Mouse (Mus musculus) layer of hippocampus, adult 2 months (tissue): Measurements from ENCODE around the gene Tmem215. TPM values are rescaled to one million over a fixed set of nuclear protein-coding genes. Genes with fewer than 3 reads are reported as not detected.

ENCODE experiments used
- DNase-seq, 2 experiments: peaks; one replicate each; pipeline ENCODE4 v3.0.0; 2022; ENCODE audit warnings: low spot score in 2 of 2
- H3K27ac ChIP-seq: fragments of 200-600 bp; 2 replicates; pipeline ENCODE4 v1.8.1; 2022
- H3K4me3 ChIP-seq: fragments of 200-600 bp; 2 replicates; pipeline ENCODE4 v1.8.1; 2022; ENCODE audit warnings: mild to moderate bottlenecking
- CTCF ChIP-seq: fragments of 200-600 bp; conservative IDR thresholded peaks from 2 replicates; pipeline ENCODE4 v1.8.1; 2022; ENCODE audit warnings: antibody characterized with exemption, mild to moderate bottlenecking, moderate library complexity
- long read RNA-seq, 2 experiments: library from polyadenylated mRNA; stranded (forward); transcript quantifications; one replicate each; pipeline ENCODE4 v2.0.0; 2021; ENCODE audit warnings: borderline mapping rate in 2 of 2
- total RNA-seq, 2 experiments: library from RNA; stranded (reverse); gene quantifications; 2 replicates each; pipeline ENCODE4 v1.2.3; 2021

The Tmem215 gene
- total RNA-seq: 10 to 100 TPM in 1 of 2 experiments, 1 to 10 TPM in 1; 5.9 to 10.1 TPM
- long read RNA-seq, experiment 1, full-length matches to known transcripts: 8 of 9 reads
- long read RNA-seq, experiment 1, partial matches to known transcripts: 0 of 9 reads
- long read RNA-seq, experiment 1, other reads (novel, unspliced or antisense): 1 of 9 reads
- long read RNA-seq, experiment 2, full-length matches to known transcripts: 14 of 20 reads
- long read RNA-seq, experiment 2, partial matches to known transcripts: 0 of 20 reads
- long read RNA-seq, experiment 2, other reads (novel, unspliced or antisense): 6 of 20 reads

DNA sequence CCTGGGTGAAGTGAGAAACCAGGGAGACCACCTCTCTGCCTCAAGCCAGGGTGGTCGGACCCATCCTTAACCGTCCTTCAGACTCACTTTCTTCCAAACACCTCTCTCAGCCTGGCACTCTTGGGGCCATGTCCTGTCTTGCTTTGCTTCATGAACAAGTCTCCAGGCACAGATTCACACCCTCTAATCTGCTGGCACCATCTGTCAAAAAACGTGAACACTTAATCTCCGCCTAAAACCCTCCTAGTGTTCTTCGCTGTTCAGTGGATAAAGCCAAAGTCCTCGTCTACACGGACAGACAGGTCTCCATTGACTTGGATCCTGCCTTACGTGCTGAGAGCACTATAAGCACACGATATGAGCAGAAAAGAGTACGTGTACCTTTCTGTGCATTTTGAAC, at the start of gene Tmem215:
Tmem215 (plus strand) TSS at position 301 of the 400 bp plus-strand sequence.
- Histone ChIP-seq H3K4me3 (peak within 1 kb of the TSS; percentile 58), H3K27ac (peak within 1 kb of the TSS; percentile 55; the same call in 1 of the 2 replicates)
- TF ChIP-seq CTCF: no peak
- DNase-seq: no peak

DNA sequence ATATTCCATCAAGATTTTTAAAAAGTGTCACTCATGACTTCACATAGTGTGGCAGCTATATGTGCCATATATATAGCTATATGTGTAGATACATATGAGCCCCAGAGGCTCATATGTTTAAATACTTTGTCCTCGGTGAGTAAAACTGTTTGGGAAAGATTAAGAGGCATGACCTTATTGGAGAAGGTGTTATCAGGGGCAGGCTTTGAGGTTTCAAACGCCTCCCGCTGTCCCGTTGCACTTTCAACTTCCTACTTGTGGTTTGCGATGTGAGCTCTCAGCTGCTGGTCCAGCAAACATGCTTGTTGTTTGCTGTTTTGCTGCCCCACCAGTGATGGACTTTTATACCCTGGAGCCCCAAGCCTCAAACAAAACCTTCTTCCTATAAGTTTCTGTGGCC, 40.1 kb upstream of the Tmem215 start:
- no peak for TF ChIP-seq CTCF

DNA sequence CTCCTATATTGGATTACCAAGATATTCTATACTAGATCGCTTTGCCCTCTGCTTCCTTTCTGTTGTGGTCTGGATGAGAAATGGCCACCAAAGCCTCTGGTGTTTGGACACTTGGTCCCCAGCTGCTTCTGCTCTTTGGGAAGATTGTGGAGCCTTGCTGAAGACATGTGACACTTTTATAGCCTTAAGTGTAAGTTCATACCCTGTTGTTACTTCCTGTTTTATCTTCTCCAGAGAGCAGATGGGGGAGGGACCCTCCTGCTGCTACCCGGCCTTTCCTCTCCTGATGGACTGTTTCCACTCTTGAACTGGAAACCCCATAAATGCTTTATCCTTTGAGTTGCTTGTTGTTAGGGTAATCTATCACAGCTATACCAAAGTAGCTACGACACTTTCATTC, 38.6 kb upstream of the Tmem215 start:
- TF ChIP-seq CTCF: no peak
- DNase-seq: no peak
- Histone ChIP-seq H3K27ac (no peak overlapping the region), H3K4me3 (no peak overlapping the region)

More for the DNA sequence above, 40.1 kb upstream of the Tmem215 start:
- no peak overlapping the region for H3K27ac ChIP-seq
- H3K4me3 ChIP-seq: no peak overlapping the region
- DNase-seq: no peak

DNA sequence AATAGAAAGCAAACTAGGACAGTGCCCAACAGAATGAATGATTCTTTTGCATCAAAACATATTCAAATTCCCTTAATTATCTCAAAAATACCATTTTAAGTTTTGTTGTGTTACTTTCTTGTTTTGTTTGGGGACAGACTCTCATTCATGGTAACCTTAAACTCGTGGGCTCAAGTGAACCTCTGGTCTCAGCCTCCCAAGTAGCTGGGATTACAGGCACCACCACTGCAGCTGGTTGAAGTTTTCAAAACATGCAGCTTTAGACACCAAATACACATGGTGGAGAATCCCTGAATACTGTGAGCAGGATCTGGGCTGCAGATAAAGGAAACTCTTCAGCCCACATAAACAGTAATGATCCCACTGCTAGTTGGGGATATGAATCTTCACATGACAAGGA, 37.6 kb upstream of the Tmem215 start:
- Histone ChIP-seq H3K4me3 (no peak overlapping the region), H3K27ac (no peak overlapping the region)
- DNase-seq: no peak
- no peak for TF ChIP-seq CTCF

DNA sequence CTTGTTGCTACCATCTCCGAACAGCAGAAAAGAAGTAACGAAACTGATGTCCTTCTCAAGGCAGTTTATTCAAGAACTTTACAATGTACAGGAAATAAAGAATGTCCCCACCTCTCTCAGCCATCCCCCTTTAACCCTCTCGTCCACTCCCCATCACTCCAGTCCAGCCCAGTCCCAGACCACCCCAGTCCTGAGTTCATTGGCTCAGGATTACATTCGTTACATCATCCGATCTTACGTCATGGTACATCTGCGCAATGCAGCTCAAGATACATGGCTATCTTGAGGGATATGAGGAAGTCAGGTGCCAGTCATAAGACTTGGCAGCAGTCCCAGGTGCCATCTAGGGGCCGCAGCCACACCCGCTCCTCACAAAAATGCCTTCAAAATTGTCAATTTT, 28.4 kb upstream of the Tmem215 start:
- H3K27ac ChIP-seq: no peak overlapping the region
- TF ChIP-seq CTCF: no peak
- no peak for DNase-seq
- no peak overlapping the region for H3K4me3 ChIP-seq

- Histone ChIP-seq H3K4me3 (peak overlapping the region; percentile 58), H3K27ac (peak overlapping the region; percentile 55; the same call in 1 of the 2 replicates)
- TF ChIP-seq CTCF: peak; percentile 24; the same call in 1 of the 2 replicates
- DNase-seq: no peak
Measured at GRCm38 (mm10) chr4:40472700-40473530, 935 bp downstream of the Tmem215 start.

GRCm38 (mm10) chr4:40473911-40474310, 1.9 kb downstream of the Tmem215 start:
- Histone ChIP-seq H3K4me3 (peak overlapping the region; percentile 6; the same call in 1 of the 2 replicates), H3K27ac (no peak overlapping the region)
- TF ChIP-seq CTCF: no peak
- DNase-seq: no peak

- H3K4me3 ChIP-seq: no peak overlapping the region
- TF ChIP-seq CTCF: no peak
- no peak for DNase-seq
- no peak overlapping the region for H3K27ac ChIP-seq
Measured at GRCm38 (mm10) chr4:40477963-40478362, 6.0 kb downstream of the Tmem215 start.

GRCm38 (mm10) chr4:40486546-40486945, 14.6 kb downstream of the Tmem215 start:
- TF ChIP-seq CTCF: no peak
- H3K4me3 ChIP-seq: no peak overlapping the region
- peak overlapping the region; percentile 36; the same call in 1 of the 2 replicates for H3K27ac ChIP-seq
- DNase-seq: peak in 1 of 2 experiments; percentile 13

- no peak for DNase-seq
- H3K4me3 ChIP-seq: no peak overlapping the region
- TF ChIP-seq CTCF: no peak
- H3K27ac ChIP-seq: no peak overlapping the region
Measured at GRCm38 (mm10) chr4:40491731-40492130, 19.8 kb downstream of the Tmem215 start.

DNA sequence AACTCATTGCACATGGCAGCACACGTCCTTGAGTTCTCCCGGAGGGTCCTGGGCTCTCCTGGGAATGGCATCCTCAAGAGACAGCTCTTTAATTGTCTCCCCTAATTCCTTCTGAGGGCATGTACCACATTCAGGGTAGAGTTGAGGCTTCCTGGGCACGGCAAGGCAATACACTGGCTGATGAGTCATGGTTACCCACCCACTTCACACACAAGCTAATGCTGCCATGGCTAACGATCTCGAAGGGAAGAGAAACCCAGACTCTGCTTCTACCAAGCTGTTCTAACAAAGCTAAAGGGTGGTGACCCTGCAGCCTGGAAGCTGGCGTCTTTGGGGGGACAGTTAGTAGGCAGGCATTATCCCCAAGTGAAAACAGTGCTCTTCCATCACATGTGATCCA, 24.4 kb downstream of the Tmem215 start:
- TF ChIP-seq CTCF: no peak
- H3K27ac ChIP-seq: peak overlapping the region; percentile 58; the same call in 1 of the 2 replicates
- peak in 1 of 2 experiments; percentile 29 for DNase-seq
- H3K4me3 ChIP-seq: no peak overlapping the region

GRCm38 (mm10) chr4:40496828-40497227, 24.8 kb downstream of the Tmem215 start:
- peak in 1 of 2 experiments; percentile 40 for DNase-seq
- Histone ChIP-seq H3K4me3 (no peak overlapping the region), H3K27ac (peak overlapping the region; percentile 58; the same call in 1 of the 2 replicates)
- no peak for TF ChIP-seq CTCF
